Mouse (Mus musculus): Measurements from ENCODE around the gene Phf21a.

Phf21a gene

GRCm38 (mm10) chr2:92182981-92183501 is 90.1 kb downstream of the Phf21a start:
- peak; percentile 83 to 85 for DNase-seq

DNA sequence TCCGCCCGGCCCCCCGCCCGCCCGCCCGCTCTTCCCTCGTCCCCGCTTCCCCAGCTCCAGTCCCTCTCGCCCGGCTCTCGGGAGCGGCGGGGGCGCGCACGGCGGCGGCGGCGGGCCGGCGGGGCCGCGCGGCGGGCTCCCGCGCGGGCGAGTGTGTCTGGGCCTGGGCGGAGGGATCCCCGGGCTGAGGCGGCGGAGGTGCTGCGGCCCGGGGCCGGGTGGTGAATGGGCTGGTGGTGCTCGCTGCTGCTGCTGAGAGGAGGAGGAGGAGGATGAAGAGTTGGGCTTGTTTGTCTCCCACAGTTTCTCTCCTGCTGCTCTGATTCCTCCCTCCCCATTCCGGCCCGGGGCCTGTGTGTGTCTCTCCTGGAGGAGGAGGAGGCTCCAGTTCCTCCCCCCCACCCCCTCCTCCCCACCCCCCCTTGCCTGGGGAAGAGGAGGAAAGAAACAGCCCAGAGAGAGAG is 90.7 kb downstream of the Phf21a start:
- DNase-seq, result peak; percentile 96 to 97

- peak; percentile 70 to 74 for DNase-seq
These were observed 91.4 kb downstream of the Phf21a start for GRCm38 (mm10) chr2:92184077-92184921.

DNA sequence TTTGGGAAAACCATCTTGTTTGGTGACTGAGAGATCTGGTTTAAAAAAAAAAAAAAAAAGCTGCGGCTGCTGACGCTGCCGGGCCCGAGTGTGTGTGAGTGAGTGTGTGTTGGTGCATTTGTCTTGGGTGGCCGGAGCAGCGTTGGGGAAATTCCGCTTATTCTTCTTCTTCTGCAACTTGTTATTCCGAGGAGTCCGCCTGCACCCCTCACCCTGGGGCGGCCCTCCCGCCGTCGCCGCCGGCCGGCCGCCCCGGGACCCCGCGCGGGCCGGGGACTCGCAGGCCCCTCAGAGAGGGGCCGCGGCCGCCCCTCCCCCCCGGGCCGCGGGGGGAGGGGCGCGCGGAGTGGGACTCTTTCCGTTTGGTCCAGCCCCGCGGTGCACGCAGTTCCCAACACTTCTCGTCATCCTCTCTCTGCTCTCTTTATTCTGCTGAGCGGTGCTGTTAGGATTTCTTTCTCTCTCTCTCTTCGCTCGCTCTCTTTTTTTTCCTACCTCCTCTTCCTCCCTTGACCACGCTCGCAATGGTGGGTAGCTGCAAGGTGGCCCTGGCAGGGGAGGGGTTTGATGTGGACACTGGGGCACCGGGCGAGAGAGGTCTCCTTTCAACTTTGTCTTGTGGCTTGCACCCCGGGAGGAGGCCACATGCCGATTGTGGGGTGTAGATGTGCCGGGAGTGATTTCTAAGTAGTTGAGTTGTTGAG is 92.3 kb downstream of the Phf21a start:
- peak; percentile 63 to 65 for DNase-seq

GRCm38 (mm10) chr2:92185766-92186450 is 93.0 kb downstream of the Phf21a start:
- DNase-seq, result no peak

DNA sequence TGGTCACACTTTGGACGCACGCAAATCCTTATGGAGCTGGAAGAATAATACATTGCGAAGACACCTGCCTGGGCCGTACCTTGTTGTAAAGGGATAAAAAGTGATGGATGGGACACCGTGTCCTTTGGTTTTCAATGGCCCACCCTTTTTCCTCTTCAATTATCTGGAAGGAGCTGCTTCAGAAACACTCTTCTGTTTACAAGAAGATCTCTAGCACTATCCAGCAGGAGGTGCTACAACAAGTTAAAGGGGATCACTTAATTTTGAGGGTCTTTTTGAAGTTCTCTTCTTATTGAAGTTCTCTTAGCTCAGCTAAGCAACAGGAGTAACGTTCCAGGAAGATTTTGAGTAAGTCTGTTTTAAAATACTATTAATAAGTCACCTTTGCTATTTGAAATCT is 94.1 kb downstream of the Phf21a start:
- peak in 1 of 2 experiments; percentile 27 for DNase-seq

DNA sequence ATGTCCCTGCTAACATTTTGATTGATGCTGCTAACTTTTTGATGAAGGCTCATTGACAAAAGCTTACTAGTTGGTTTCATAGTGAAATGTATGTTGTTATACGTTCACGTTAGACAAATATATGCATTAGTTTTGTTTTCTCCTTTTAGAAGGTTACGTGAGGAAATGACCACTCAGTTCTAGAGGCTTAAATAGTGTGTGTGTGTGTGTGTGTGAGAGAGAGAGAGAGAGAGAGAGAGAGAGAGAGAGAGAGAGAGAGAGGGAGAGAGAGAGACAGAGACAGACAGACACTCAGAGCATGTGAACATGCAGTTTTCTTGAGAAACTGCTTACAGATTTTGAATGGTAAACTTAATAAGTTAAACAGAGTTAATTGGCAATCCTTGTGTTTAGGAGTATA is 95.8 kb downstream of the Phf21a start:
- DNase-seq, result no peak

- no peak for DNase-seq
These were observed 98.0 kb downstream of the Phf21a start for GRCm38 (mm10) chr2:92190960-92191359.

GRCm38 (mm10) chr2:92191826-92192581 is 99.1 kb downstream of the Phf21a start:
- peak; percentile 29 to 42 for DNase-seq

DNA sequence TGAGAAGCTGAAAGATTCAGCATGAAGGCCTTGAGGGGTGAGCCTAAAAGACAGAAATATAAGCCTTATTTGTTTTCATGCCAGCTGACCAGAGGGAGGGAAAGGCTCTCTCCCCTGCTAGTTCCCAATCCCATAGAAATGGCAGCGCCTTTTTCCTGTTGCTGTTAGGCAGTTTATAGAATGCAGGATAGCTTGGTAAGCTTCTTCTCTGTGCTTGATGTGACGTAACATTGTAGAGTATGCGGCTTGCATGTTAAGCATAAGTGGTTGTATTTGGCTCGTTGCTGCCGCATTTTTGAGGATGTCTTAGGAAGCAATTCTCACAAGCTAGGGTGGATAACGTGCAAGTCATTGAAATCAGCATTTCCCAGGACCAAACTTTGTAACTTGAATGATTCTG is 105.2 kb downstream of the Phf21a start:
- no peak for DNase-seq

DNA sequence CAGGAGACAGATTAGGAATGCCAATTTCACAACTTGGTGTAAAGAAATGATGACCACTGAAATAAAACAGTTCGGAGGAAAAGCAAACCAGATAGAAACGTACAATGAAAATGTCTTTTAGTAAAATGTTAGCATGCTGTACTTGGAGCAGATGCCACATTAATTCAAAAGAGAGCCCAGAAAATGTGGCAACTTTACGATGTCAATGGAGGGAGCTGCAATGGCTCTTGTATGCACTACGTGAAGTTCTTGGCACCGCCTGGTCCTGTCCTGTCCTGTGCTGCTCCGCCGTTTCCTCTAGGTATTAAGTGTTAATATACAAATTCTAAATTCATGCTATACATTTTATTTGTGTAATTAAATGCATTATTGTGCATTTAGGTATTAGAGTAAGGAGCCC is 105.8 kb downstream of the Phf21a start:
- no peak for DNase-seq

DNA sequence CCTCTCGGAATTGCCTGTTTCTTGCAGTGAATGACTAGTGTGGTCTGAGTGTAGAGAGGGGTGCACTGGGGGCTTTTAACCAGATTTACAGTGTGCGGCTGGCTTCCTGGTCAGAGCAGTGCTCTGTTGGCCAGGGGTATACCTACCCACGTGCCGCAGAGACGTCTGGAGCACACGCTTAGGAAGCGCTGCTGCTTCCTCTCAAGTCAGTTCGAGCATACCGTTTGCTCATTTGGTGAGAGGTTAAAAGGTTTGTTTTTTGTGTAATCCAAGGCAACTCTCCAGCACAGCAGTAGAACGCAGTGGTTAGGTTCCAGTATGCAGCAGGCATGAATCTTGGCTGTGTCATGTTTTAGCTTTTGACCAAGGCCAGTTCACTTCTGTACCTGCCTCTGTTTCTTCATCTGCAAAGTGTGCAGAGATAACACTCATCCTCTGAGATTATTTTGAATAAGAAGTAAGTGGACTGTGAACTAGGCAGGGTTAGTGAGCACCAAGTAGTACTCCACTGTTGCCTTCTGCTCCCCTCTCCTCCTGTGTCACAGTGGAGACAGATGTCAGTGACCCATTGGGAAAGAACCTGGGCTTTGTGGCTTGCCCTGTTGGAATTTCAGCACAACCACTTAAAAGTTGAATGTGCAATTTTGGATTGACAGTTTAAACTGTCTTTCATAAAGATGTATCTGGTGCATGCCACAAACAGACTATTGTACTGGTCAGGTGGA is 106.8 kb downstream of the Phf21a start:
- no peak for DNase-seq

DNA sequence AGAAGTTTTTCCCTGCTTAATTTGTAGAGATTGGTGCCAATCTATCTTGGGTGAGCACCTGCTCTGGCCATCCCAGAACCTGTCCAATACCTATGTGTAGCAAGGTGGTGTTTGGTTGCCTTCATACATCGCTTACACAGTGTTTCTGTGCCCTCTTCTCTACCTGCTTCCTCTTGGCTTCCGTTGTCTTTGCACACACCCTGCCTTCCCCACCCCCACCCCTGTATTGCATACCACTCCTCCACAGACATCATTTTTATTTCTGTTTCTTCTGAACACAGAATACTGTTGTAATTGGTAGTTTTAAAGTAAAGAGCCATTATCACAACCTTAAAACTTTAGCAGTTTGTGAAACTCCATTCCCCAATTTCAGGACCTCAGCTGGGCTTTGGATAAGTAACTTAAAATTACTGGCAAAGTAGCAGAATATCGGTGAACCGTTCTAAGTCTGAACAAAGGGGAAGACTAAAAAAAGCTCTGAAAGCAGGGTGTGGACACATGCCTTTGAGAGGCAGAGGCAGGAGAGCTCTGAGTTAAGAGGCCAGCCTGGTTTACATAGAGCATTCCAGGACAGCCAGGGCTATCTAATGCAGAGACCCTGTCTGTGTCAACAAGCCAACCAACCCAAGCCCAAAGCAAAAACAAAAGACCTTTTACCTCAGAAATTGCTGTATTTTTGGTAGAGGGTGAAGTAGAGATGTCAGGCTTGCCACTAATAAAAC is 109.6 kb downstream of the Phf21a start:
- DNase-seq, result no peak

DNA sequence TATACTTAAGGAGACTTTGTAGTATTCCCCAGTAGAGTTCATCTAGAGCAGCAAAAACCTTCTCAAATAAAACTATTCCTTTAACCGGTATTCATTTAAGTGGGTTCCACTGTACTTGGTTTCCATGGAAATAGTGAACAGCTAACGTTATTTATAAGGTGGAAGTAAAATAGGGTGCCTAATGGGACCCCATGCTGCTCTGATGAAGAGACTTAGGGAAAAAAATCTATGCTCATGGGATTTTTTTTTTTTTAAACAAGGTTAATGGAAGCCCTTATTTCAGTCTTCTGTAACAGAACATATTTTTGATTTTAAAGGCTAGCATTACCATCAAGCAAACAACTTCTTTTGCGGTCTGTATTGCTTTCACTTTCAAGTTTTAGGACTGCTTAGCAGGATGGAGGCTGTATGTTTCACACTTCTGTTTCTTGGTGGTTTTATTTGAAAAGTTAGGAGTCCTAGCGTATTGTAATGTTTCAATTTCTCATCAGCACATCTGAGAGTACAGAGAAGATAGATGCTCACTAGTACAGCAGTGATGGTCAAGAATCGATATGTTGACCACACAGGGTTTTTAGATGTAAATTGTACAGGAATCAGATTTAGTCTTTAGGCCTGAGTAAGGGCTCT is 112.2 kb downstream of the Phf21a start:
- DNase-seq, result no peak

- no peak for DNase-seq
These were observed 117.5 kb downstream of the Phf21a start for GRCm38 (mm10) chr2:92210409-92210808.

DNA sequence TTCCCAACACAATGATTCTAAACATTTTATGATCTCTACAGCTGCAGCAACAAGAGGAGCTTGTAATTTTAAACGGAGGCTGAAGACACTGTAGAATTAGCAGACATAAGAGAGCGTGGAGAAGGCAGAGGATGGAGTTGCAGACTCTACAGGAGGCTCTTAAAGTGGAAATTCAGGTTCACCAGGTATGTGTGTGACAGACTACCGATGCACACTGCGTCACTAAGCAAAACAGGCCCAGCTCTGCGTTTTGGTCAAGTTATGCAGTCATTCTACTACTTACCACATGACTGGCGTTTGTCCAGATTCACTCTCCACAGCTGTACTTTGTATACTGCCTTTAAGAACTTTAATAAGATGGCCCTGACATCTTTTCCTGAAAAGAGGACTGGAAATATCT is 128.5 kb downstream of the Phf21a start:
- DNase-seq, result no peak

DNA sequence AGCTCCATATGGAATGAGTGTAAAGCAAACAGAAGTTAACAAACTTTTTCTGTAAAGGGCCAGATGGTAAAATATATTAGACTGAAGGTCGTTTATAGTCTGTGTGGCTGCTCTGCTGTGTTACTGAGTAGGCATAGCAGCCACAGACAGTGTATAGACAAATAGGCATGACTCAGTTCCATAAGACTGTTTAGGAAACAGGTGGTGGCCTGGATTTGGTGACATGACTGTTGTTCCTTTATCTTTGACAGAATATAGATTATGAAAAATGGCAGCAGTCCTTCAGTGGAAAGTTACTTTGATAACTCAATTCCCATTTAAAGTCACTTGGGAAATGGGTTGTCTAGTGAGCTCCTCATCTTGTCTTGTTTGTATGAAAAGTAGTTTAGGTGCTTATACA is 132.7 kb downstream of the Phf21a start:
- DNase-seq, result no peak

DNA sequence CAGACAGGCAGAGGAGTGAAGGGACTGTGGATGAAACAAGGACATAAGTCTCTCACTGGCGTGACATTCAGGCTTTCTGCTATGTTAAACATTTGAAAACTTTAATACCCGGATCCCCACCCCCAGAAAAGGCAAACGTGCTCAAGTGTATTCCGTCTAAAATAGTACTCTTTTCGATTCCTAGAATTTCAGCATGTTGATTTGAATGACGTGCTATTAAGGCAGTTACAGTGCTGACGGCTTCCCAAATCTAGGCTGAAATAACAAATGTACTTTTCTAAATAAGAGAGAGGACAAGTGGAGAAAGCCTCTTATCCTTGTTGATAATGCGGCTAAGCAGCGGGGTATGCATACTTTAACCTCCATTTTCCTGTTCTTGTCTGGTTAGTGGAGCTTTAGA is 137.1 kb downstream of the Phf21a start:
- DNase-seq, result no peak

GRCm38 (mm10) chr2:92231706-92232105 is 138.8 kb downstream of the Phf21a start:
- no peak for DNase-seq

DNA sequence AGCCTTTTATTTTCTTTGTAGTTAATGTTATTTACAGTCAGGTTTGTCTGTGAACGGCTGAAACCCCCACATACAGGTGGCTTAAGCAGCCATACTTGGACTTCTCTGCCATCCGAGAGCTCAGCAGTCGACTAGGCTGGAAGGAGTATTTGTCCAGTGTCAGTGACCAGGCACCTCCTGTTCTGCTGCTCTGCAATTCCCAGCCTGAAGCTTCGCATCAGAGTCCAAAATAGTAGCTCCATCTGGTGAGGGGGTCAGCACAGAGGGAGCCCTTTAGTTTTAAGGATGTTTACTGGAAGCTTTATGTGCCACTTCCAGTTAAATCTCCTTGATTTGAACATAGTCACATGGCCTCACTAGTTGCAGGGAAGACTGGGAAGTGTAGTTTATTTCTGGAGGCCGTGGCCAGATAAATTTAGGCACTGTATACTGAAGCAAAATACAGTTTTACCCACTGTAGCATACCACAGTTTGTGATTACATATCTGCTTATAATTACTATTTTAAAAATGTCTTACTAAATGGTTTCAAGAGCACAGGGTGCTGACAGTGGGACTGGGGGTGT is 141.9 kb downstream of the Phf21a start:
- peak in 1 of 2 experiments; percentile 3 for DNase-seq

Data from cerebellum, postnatal 10 days (tissue).